25 mouse cellular contexts compared by ENCODE assay signal in the genomic region with DNA sequence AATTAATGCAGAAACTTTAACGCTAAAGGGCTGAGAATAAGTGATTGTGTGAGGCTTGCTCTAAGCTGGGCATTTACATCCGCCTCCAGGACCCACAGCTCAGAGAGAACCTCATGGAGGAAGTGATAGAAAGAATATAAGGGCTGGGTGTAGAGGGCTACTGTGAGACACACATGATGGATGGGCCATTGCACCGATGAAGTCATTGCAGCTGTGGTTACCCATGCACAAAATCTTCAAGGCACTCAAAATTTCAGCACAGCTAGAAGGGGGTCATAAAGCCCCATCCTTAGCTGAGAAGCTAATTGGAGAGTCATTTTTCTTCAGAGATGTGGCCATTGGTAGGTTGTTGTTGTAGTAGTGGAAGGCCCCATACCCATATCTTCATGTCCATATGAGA. TPM values are rescaled to one million over a fixed set of nuclear protein-coding genes. Genes with fewer than 3 reads are reported as not detected.
DNase-seq lines count a peak whose midpoint lies in the region; ATAC-seq lines count a peak whose summit lies in the region.
"Had no signal": no experiment of that assay in that cellular context is flagged by ENCODE, and none has a peak within 500 bp of the region (broad histone marks: within the 10 kb centered on the region; RNA-seq: fewer than 3 reads in every experiment).

No protein-coding gene starts in this region.

- ATAC-seq in hematopoietic stem cell, adult 5-6 weeks (replicated peaks in 1 of 2; ENCODE audit: insufficient read depth in 1 of 2, low FRiP score in 2 of 2, low TSS enrichment in 1 of 2, low read depth in 1 of 2, poor library complexity in 2 of 2, severe bottlenecking in 2 of 2) = peak; percentile 52 to 61
- ATAC-seq: forebrain, embryonic 15.5 days; hindbrain, embryonic 16.5 days; inflammation-experienced regulatory T-cells, adult 6 months; intestine, postnatal 0 days had no signal

- DNase-seq in adrenal gland, adult 2 months = peak; percentile 64
- no peak for DNase-seq in adrenal gland, adult 18-20 months (ENCODE audit: low spot score in 2 of 2)
- peak; percentile 34 to 38 for DNase-seq in spleen, postnatal 36 days (ENCODE audit: low spot score in 2 of 2)
- DNase-seq in spleen, postnatal 14 days (ENCODE audit: low spot score in 2 of 2) = no peak
- DNase-seq in splenic B cell, adult 2 months (ENCODE audit: low read depth, low spot score) = peak; percentile 60
- no peak for DNase-seq in left cerebral cortex, adult 9 months (ENCODE audit: low spot score in 2 of 2)
- DNase-seq in heart, postnatal 14 days = no peak
- DNase-seq: cerebellum, adult 11 months; cerebellum, adult 8-10 months; cerebellum, postnatal 14 days; gastrocnemius, postnatal 36 days; heart, adult 2 months; heart, postnatal 36 days had no signal

- no peaks in the 10 kb centered on the region for H3K36me3 ChIP-seq in splenic B cell, adult 2 months (ENCODE audit: control insufficient read depth, insufficient read depth, low read length, poor library complexity, severe bottlenecking)
- H3K36me3 ChIP-seq: embryonic facial prominence, embryonic 12.5 days; forebrain, embryonic 15.5 days; G1E; heart, embryonic 12.5 days; hindbrain, embryonic 12.5 days had no signal

- intact Hi-C loops in heart, postnatal 14 days (cut with DNase I) = no loop called here

- H3K27me3 ChIP-seq in splenic B cell, adult 2 months (ENCODE audit: control insufficient read depth, insufficient read depth, low read length, poor library complexity, severe bottlenecking) = no peaks in the 10 kb centered on the region
- H3K27me3 ChIP-seq: embryonic facial prominence, embryonic 12.5 days; forebrain, embryonic 15.5 days; hindbrain, embryonic 12.5 days had no signal

RNA-seq across cellular contexts. Expression of gene Tas2r143, which starts 1.8 kb away (rescaled TPM):
- total RNA-seq in adrenal gland, adult 2 months (2021) = 1 to 10 TPM in 1 of 2 experiments, under 1 TPM in 1; 0.90 to 7.2 TPM
- 0.50 and 0.63 TPM in 2 replicates for polyA plus RNA-seq in adrenal gland, adult 2 months (2012; rRNA removed)
- total RNA-seq in adrenal gland, adult 18-20 months (2021) = 1 to 10 TPM in 1 of 2 experiments, not detected in 1; 4.5 TPM
- not detected in 2 replicates for total RNA-seq in hematopoietic stem cell, adult 5-6 weeks (2017)
- total RNA-seq in heart, postnatal 14 days (2021) = not detected
- total RNA-seq: gastrocnemius, adult 8-10 months; gastrocnemius, postnatal 36 days; heart, adult 2 months; heart, postnatal 36 days had no signal
- polyA plus RNA-seq: embryonic facial prominence, embryonic 12.5 days; forebrain, embryonic 11.5 days; forebrain, embryonic 15.5 days; G1E; heart, embryonic 12.5 days; heart, embryonic 16.5 days; hindbrain, embryonic 12.5 days; hindbrain, embryonic 16.5 days; inflammation-experienced regulatory T-cells, adult 6 months; intestine, postnatal 0 days had no signal

RNA-seq across cellular contexts. Expression of gene Tas2r135, which starts 6.9 kb away (rescaled TPM):
- 1 to 10 TPM in 1 of 2 experiments, under 1 TPM in 1; 0.62 to 4.4 TPM for total RNA-seq in adrenal gland, adult 2 months (2021)
- polyA plus RNA-seq in adrenal gland, adult 2 months (2012; rRNA removed) = 0.16 TPM in 1 of 2 replicates, not detected in the other
- 1 to 10 TPM in 1 of 2 experiments, under 1 TPM in 1; 0.38 to 3.4 TPM for total RNA-seq in adrenal gland, adult 18-20 months (2021)
- not detected in 2 replicates for total RNA-seq in hematopoietic stem cell, adult 5-6 weeks (2017)
- under 1 TPM in 1 of 2 experiments, not detected in 1; 0.39 TPM for total RNA-seq in heart, postnatal 14 days (2021)
- total RNA-seq: gastrocnemius, adult 8-10 months had no signal
- polyA plus RNA-seq: embryonic facial prominence, embryonic 12.5 days; forebrain, embryonic 11.5 days; forebrain, embryonic 15.5 days; G1E; heart, adult 2 months; heart, embryonic 12.5 days; heart, embryonic 16.5 days; hindbrain, embryonic 12.5 days; hindbrain, embryonic 16.5 days; inflammation-experienced regulatory T-cells, adult 6 months; intestine, postnatal 0 days had no signal

RNA-seq across cellular contexts. Expression of gene Epha1, which starts 25.2 kb away (rescaled TPM):
- under 1 TPM; 0.23 to 0.86 TPM for total RNA-seq in adrenal gland, adult 2 months (2021)
- polyA plus RNA-seq in adrenal gland, adult 2 months (2012; rRNA removed) = 0.18 and 0.37 TPM in 2 replicates
- under 1 TPM; 0.45 to 0.46 TPM for total RNA-seq in adrenal gland, adult 18-20 months (2021)
- total RNA-seq in hematopoietic stem cell, adult 5-6 weeks (2017) = 0.56 and 0.84 TPM in 2 replicates
- total RNA-seq in heart, postnatal 14 days (2021) = under 1 TPM; 0.51 to 0.67 TPM
- total RNA-seq: G1E had no signal
- polyA plus RNA-seq: G1E had no signal

RNA-seq across cellular contexts. Expression of gene Tas2r126, which starts 36.0 kb away (rescaled TPM):
- 1 to 10 TPM in 1 of 2 experiments, under 1 TPM in 1; 0.66 to 4.8 TPM for total RNA-seq in adrenal gland, adult 2 months (2021)
- 0.11 TPM in 1 of 2 replicates, not detected in the other for polyA plus RNA-seq in adrenal gland, adult 2 months (2012; rRNA removed)
- total RNA-seq in adrenal gland, adult 18-20 months (2021) = under 1 TPM in 1 of 2 experiments, not detected in 1; 0.89 TPM
- total RNA-seq in hematopoietic stem cell, adult 5-6 weeks (2017) = not detected in 2 replicates
- not detected for total RNA-seq in heart, postnatal 14 days (2021)
- total RNA-seq: G1E; gastrocnemius, adult 8-10 months; gastrocnemius, postnatal 36 days; heart, adult 2 months had no signal
- polyA plus RNA-seq: embryonic facial prominence, embryonic 12.5 days; forebrain, embryonic 11.5 days; forebrain, embryonic 15.5 days; G1E; heart, adult 2 months; heart, embryonic 12.5 days; heart, embryonic 16.5 days; hindbrain, embryonic 12.5 days; hindbrain, embryonic 16.5 days; inflammation-experienced regulatory T-cells, adult 6 months; intestine, postnatal 0 days had no signal

RNA-seq across cellular contexts. Expression of gene Zyx, which starts 48.9 kb away (rescaled TPM):
- total RNA-seq in adrenal gland, adult 2 months (2021) = 100 to 1,000 TPM in 1 of 2 experiments, 10 to 100 TPM in 1; 96.9 to 121 TPM
- polyA plus RNA-seq in adrenal gland, adult 2 months (2012; rRNA removed) = 192 and 204 TPM in 2 replicates
- 100 to 1,000 TPM; 115 to 138 TPM for total RNA-seq in adrenal gland, adult 18-20 months (2021)
- 71.2 and 71.8 TPM in 2 replicates for total RNA-seq in hematopoietic stem cell, adult 5-6 weeks (2017)
- total RNA-seq in heart, postnatal 14 days (2021) = 10 to 100 TPM; 78.9 to 88.6 TPM

Comparison
In these comparisons a context has a peak if more than half of its experiments do, and no peak if none do; other contexts are left out.
1. DNase-seq: peak in adrenal gland, adult 2 months (single experiment), spleen, postnatal 36 days (2 of 2) and splenic B cell, adult 2 months (single experiment); none in adrenal gland, adult 18-20 months (0 of 2), spleen, postnatal 14 days (0 of 2), left cerebral cortex, adult 9 months (0 of 2) and heart, postnatal 14 days (0 of 2).